Mouse (Mus musculus) ES-Bruce4 (cell line): ENCODE data around the gene Magoh.

ENCODE experiments used
- CTCF ChIP-seq: IDR thresholded peaks from one replicate; pipeline ENCODE4 v1.8.1; 2011; ENCODE audit warnings: low read depth, low read length
- POLR2A ChIP-seq: IDR thresholded peaks from one replicate; pipeline ENCODE4 v1.8.1; 2011; ENCODE audit warnings: low read length; ENCODE audit not compliant: insufficient read depth

- TF ChIP-seq POLR2A (no peak), CTCF (no peak)
These were observed 53.7 kb downstream of the Magoh start for GRCm38 (mm10) chr4:107933239-107933638.
